Mouse (Mus musculus): ENCODE measurements around the gene Phactr4.

GRCm38 (mm10) chr4:132406393-132407189 is 15.7 kb downstream of the Phactr4 start:
- TF ChIP-seq MAX (IDR thresholded peaks at IDR 0.05) (no peak), CTCF (IDR thresholded peaks at IDR 0.05; ENCODE audit: control insufficient read depth, insufficient read depth, insufficient read length) (no peak), CEBPB (IDR thresholded peaks at IDR 0.05; ENCODE audit: low read depth) (no peak), MYOD1 (IDR thresholded peaks at IDR 0.05; ENCODE audit: control insufficient read depth, insufficient read length, low read depth) (no peak), MYOG (IDR thresholded peaks at IDR 0.05; ENCODE audit: control insufficient read depth, extremely low read depth, insufficient read length) (no peak)
